Mouse (Mus musculus): ENCODE results near the gene Nrxn3.

The Nrxn3 gene

GRCm38 (mm10) chr12:89530679-89531350 is 808.1 kb downstream of the Nrxn3 start:
- DNase-seq (ENCODE audit: low spot score) = no peak

- no peak for DNase-seq (ENCODE audit: low spot score)
Observed at GRCm38 (mm10) chr12:89551291-89551690, 828.6 kb downstream of the Nrxn3 start.

GRCm38 (mm10) chr12:89553223-89553880 is 830.7 kb downstream of the Nrxn3 start:
- DNase-seq (ENCODE audit: low spot score) = no peak

- no peak for DNase-seq (ENCODE audit: low spot score)
Observed at GRCm38 (mm10) chr12:89554171-89554570, 831.5 kb downstream of the Nrxn3 start.

GRCm38 (mm10) chr12:89554740-89555430 is 832.2 kb downstream of the Nrxn3 start:
- no peak for DNase-seq (ENCODE audit: low spot score)

- DNase-seq (ENCODE audit: low spot score) = no peak
Observed at GRCm38 (mm10) chr12:89558921-89559320, 836.2 kb downstream of the Nrxn3 start.

- DNase-seq (ENCODE audit: low spot score) = no peak
Observed at GRCm38 (mm10) chr12:89561989-89562565, 839.4 kb downstream of the Nrxn3 start.

- DNase-seq (ENCODE audit: low spot score) = no peak
Observed at GRCm38 (mm10) chr12:89568723-89569377, 846.2 kb downstream of the Nrxn3 start.

- DNase-seq (ENCODE audit: low spot score) = no peak
Observed at GRCm38 (mm10) chr12:89592459-89592858, 869.8 kb downstream of the Nrxn3 start.

GRCm38 (mm10) chr12:89613670-89614069 is 891.0 kb downstream of the Nrxn3 start:
- no peak for DNase-seq (ENCODE audit: low spot score)

- no peak for DNase-seq (ENCODE audit: low spot score)
Observed at GRCm38 (mm10) chr12:89625746-89626145, 903.1 kb downstream of the Nrxn3 start.

GRCm38 (mm10) chr12:89640046-89640445 is 917.4 kb downstream of the Nrxn3 start:
- DNase-seq (ENCODE audit: low spot score) = no peak

GRCm38 (mm10) chr12:89641460-89641859 is 918.8 kb downstream of the Nrxn3 start:
- DNase-seq (ENCODE audit: low spot score) = no peak

- DNase-seq (ENCODE audit: low spot score) = no peak
Observed at GRCm38 (mm10) chr12:89653211-89653610, 930.5 kb downstream of the Nrxn3 start.

GRCm38 (mm10) chr12:89661219-89661618 is 938.5 kb downstream of the Nrxn3 start:
- DNase-seq (ENCODE audit: low spot score) = no peak

GRCm38 (mm10) chr12:89668856-89669255 is 946.2 kb downstream of the Nrxn3 start:
- no peak for DNase-seq (ENCODE audit: low spot score)

- DNase-seq (ENCODE audit: low spot score) = no peak
Observed at GRCm38 (mm10) chr12:89672819-89673218, 950.1 kb downstream of the Nrxn3 start.

- no peak for DNase-seq (ENCODE audit: low spot score)
Observed at GRCm38 (mm10) chr12:89685633-89686032, 963.0 kb downstream of the Nrxn3 start.

GRCm38 (mm10) chr12:89689086-89689485 is 966.4 kb downstream of the Nrxn3 start:
- no peak for DNase-seq (ENCODE audit: low spot score)

- no peak for DNase-seq (ENCODE audit: low spot score)
Observed at GRCm38 (mm10) chr12:89699469-89699868, 976.8 kb downstream of the Nrxn3 start.

- DNase-seq (ENCODE audit: low spot score) = no peak
Observed at GRCm38 (mm10) chr12:89700937-89701458, 978.3 kb downstream of the Nrxn3 start.

GRCm38 (mm10) chr12:89702931-89703330 is 980.3 kb downstream of the Nrxn3 start:
- no peak for DNase-seq (ENCODE audit: low spot score)
